Mouse (Mus musculus) E14TG2a.4 (cell line): ENCODE data around the gene Flrt1.

Source experiments
- CTCF ChIP-seq: conservative IDR thresholded peaks from 2 replicates; pipeline ENCODE4 v1.5.1; 2014; ENCODE audit warnings: low read length
- POU5F1 ChIP-seq: IDR thresholded peaks from 2 replicates; pipeline ENCODE4 v1.6.1; 2014; ENCODE audit warnings: low read length, borderline replicate concordance

DNA sequence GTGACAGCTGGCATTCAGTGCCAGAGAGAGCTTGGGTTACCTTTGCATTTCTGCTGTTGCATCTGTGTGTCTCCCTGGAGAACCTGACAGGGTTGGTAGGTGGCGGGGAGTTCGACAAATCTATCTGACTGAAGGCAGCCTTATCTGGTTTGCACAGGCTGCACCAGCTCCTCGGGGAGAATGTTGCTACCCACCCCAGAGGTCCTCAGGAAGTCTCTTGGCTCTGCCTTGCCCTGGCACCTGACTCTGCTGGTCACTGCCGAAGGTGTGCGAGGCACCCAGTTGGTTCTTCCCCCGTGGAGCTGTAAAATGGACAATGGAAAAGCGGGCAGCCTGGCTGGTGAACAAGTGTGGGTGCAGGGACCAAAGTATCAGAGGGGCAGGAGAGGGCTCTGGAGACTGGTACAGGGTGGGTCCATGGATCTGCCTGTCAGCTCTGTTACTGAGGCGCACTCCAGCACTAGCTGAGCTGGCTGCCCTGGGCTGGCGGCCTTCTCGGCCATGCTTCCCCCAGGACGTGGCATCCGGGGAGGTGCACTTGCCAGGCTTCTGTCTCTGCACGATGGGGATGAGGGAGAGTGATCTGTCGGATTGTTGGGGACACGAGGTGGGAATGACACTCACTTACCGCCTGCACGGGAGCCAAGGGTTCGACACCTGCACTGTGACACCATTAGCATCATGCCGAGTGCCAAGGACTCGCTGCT is 38.0 kb downstream of the Flrt1 start:
- TF ChIP-seq CTCF = no peak
- TF ChIP-seq POU5F1 = no peak
